Mouse (Mus musculus): ENCODE measurements around the gene Ifngr2.

Ifngr2 gene

GRCm38 (mm10) chr16:91614552-91614951 lies 67.7 kb downstream of the Ifngr2 start:
- no peak for DNase-seq
